Mouse (Mus musculus) CH12.LX (cell line): ENCODE results near the gene Krtap12-1. TPM values are rescaled to one million over a fixed set of nuclear protein-coding genes. Genes with fewer than 3 reads are reported as not detected.
A peak's percentile ranks its signal among the peaks of the same experiment; 100 is the strongest.

Experiments
- DNase-seq: peaks from one replicate; pipeline ENCODE4 v3.0.0-alpha.2; 2013; ENCODE audit errors: extremely low read depth
- H3K27ac ChIP-seq: 2 replicates; pipeline ENCODE4 v1.5.1; 2012; ENCODE audit warnings: low read depth, mild to moderate bottlenecking, control low read depth, moderate library complexity; ENCODE audit not compliant: insufficient read depth
- H3K27me3 ChIP-seq: replicated peaks from 2 replicates; pipeline ENCODE3; 2012; ENCODE audit warnings: inconsistent platforms
- H3K36me3 ChIP-seq, 2 experiments: replicated peaks in 1 of 2; 2 replicates each; pipeline versions ENCODE3 to v1.6.1; 2012; ENCODE audit warnings: inconsistent platforms in 1 of 2, low read length in 1 of 2, mild to moderate bottlenecking in 1 of 2, mixed read lengths in 1 of 2, moderate library complexity in 1 of 2; ENCODE audit not compliant: control insufficient read depth in 1 of 2, insufficient read depth in 1 of 2
- H3K4me1 ChIP-seq, 2 experiments: 2 replicates each; pipeline ENCODE4 v1.6.1; 2012; ENCODE audit warnings: inconsistent platforms in 1 of 2, moderate library complexity in 1 of 2; ENCODE audit not compliant: insufficient read depth in 2 of 2, control insufficient read depth in 1 of 2
- H3K4me2 ChIP-seq: 2 replicates; pipeline ENCODE4 v1.6.1; 2012; ENCODE audit warnings: low read depth, mild to moderate bottlenecking, control low read depth; ENCODE audit not compliant: poor library complexity, insufficient read depth, severe bottlenecking
- H3K4me3 ChIP-seq, 3 experiments: fragments of 150-350 bp in 1 of 3; sonication (generic) in 1 of 3; replicated peaks in 1 of 3; 2 replicates each; pipeline versions ENCODE3 to v1.5.1; 2011 to 2012; ENCODE audit warnings: low read depth in 2 of 3, low read length in 2 of 3, mild to moderate bottlenecking in 2 of 3, moderate library complexity in 2 of 3, control low read depth in 1 of 3, improper control_type of control experiment in 1 of 3, inconsistent platforms in 1 of 3, mixed read lengths in 1 of 3; ENCODE audit not compliant: poor library complexity in 1 of 3
- H3K79me2 ChIP-seq: replicated peaks from 2 replicates; pipeline ENCODE4 v1.6.1; 2012; ENCODE audit warnings: mild to moderate bottlenecking, moderate library complexity; ENCODE audit not compliant: control insufficient read depth, poor library complexity, insufficient read depth, severe bottlenecking; ENCODE audit errors: extremely low read depth
- H3K9ac ChIP-seq: 2 replicates; pipeline ENCODE4 v1.6.1; 2012; ENCODE audit warnings: low read depth, mild to moderate bottlenecking, control low read depth, moderate library complexity; ENCODE audit not compliant: insufficient read depth
- H3K9me3 ChIP-seq: replicated peaks from 2 replicates; pipeline ENCODE3; 2012; ENCODE audit warnings: low read length, inconsistent platforms, mixed read lengths
- BHLHE40 ChIP-seq: IDR thresholded peaks from 2 replicates; pipeline ENCODE4 v1.6.1; 2011; ENCODE audit warnings: mild to moderate bottlenecking, low read depth, low read length, improper control_type of control experiment
- CHD1 ChIP-seq: IDR thresholded peaks from 2 replicates; pipeline ENCODE4 v1.6.1; 2012; ENCODE audit warnings: low read depth, low read length, improper control_type of control experiment, inconsistent platforms
- CHD2 ChIP-seq: IDR thresholded peaks from 2 replicates; pipeline ENCODE4 v1.6.1; 2011; ENCODE audit warnings: low read length, improper control_type of control experiment
- E2F4 ChIP-seq: IDR thresholded peaks from 2 replicates; pipeline ENCODE4 v1.6.1; 2011; ENCODE audit warnings: low read depth, low read length, improper control_type of control experiment; ENCODE audit not compliant: insufficient replicate concordance
- ETS1 ChIP-seq: conservative IDR thresholded peaks from 2 replicates; pipeline ENCODE4 v1.6.1; 2012; ENCODE audit warnings: low read depth, mild to moderate bottlenecking, inconsistent platforms, low read length, improper control_type of control experiment, moderate library complexity
- GABPA ChIP-seq: IDR thresholded peaks from 2 replicates; pipeline ENCODE4 v1.6.1; 2012; ENCODE audit warnings: low read depth, low read length, improper control_type of control experiment, inconsistent platforms; ENCODE audit not compliant: insufficient replicate concordance
- IRF4 ChIP-seq: IDR thresholded peaks from 2 replicates; pipeline ENCODE4 v1.6.1; 2014; ENCODE audit warnings: low read depth, mild to moderate bottlenecking, inconsistent platforms, low read length, improper control_type of control experiment
- MAX ChIP-seq: IDR thresholded peaks from 2 replicates; pipeline ENCODE4 v1.6.1; 2011; ENCODE audit warnings: low read length, improper control_type of control experiment
- MAZ ChIP-seq: IDR thresholded peaks from 2 replicates; pipeline ENCODE4 v1.6.1; 2012; ENCODE audit warnings: low read depth, mild to moderate bottlenecking, inconsistent platforms, low read length, improper control_type of control experiment, moderate library complexity
- MEF2A ChIP-seq: IDR thresholded peaks from 2 replicates; pipeline ENCODE4 v1.6.1; 2014; ENCODE audit warnings: low read depth, mild to moderate bottlenecking, inconsistent platforms, low read length, improper control_type of control experiment, borderline replicate concordance
- MXI1 ChIP-seq: IDR thresholded peaks from 2 replicates; pipeline ENCODE4 v1.6.1; 2011; ENCODE audit warnings: mild to moderate bottlenecking, low read depth, low read length, improper control_type of control experiment
- MYC ChIP-seq: IDR thresholded peaks from 2 replicates; pipeline ENCODE4 v1.6.1; 2011; ENCODE audit warnings: low read depth, mild to moderate bottlenecking, improper control_type of control experiment, low read length
- NRF1 ChIP-seq: IDR thresholded peaks from 2 replicates; pipeline ENCODE4 v1.6.1; 2014; ENCODE audit warnings: low read depth, mild to moderate bottlenecking, inconsistent platforms, low read length, improper control_type of control experiment, moderate library complexity
- PAX5 ChIP-seq: IDR thresholded peaks from 2 replicates; pipeline ENCODE4 v1.6.1; 2012; ENCODE audit warnings: low read length, inconsistent platforms, mixed read lengths
- SIN3A ChIP-seq: IDR thresholded peaks from 2 replicates; pipeline ENCODE4 v1.6.1; 2012; ENCODE audit warnings: low read length, improper control_type of control experiment, inconsistent platforms
- TBP ChIP-seq: conservative IDR thresholded peaks from 2 replicates; pipeline ENCODE4 v1.6.1; 2011; ENCODE audit warnings: low read depth, low read length, improper control_type of control experiment
- TCF12 ChIP-seq: IDR thresholded peaks from 2 replicates; pipeline ENCODE4 v1.6.1; 2014; ENCODE audit warnings: low read depth, mild to moderate bottlenecking, inconsistent platforms, low read length, improper control_type of control experiment
- UBTF ChIP-seq: IDR thresholded peaks from 2 replicates; pipeline ENCODE4 v1.6.1; 2012; ENCODE audit warnings: low read depth, mild to moderate bottlenecking, inconsistent platforms, low read length, improper control_type of control experiment, moderate library complexity
- ZKSCAN1 ChIP-seq: IDR thresholded peaks from 2 replicates; pipeline ENCODE4 v1.6.1; 2012; ENCODE audit warnings: low read depth, inconsistent platforms, low read length, improper control_type of control experiment, borderline replicate concordance
- ZNF384 ChIP-seq: IDR thresholded peaks from 2 replicates; pipeline ENCODE4 v1.6.1; 2012; ENCODE audit warnings: low read depth, low read length, improper control_type of control experiment, inconsistent platforms
- dilution Hi-C: fragments of 300-500 bp; cut with MboI; formaldehyde crosslinking; loops from 2 replicates; pipeline ENCODE4 v1.14.3; 2020; ENCODE audit warnings: low sequenced_read_pairs; ENCODE audit not compliant: extremely low pct_unique_long_range_greater_than_20kb, extremely low pct_ligation_motif_present
- in situ Hi-C: fragments of 300-500 bp; cut with MboI; formaldehyde crosslinking; loops from 3 replicates; pipeline ENCODE4 v1.14.3; 2019; ENCODE audit warnings: low sequenced_read_pairs, low pct_ligation_motif_present, low pct_unique_long_range_greater_than_20kb, mixed read lengths
- polyA plus RNA-seq: library from polyadenylated mRNA; unstranded; fragments of >175 nt; gene quantifications from 2 replicates; pipeline ENCODE4 v1.2.1, GENCODE M21; 2012; ENCODE audit warnings: low read depth; ENCODE audit not compliant: insufficient read length
- total RNA-seq, 2 experiments: library from RNA; depleted of rRNA; stranded (reverse); fragments of 300-350 nt in 1 of 2; fragments of >200 nt in 1 of 2; gene quantifications; 2 replicates each; pipeline ENCODE4 v1.2.3; 2012 to 2014

The Krtap12-1 gene
- total and polyA plus RNA-seq, 3 experiments: not detected

GRCm38 (mm10) chr10:77677562-77677961 lies 42.8 kb upstream of the Krtap12-1 start:
- dilution Hi-C loops: no loop called here
- peaks cover 27 to 56% of the 10 kb centered on the region in 2 experiments for H3K4me1 ChIP-seq
- H3K9me3 ChIP-seq: no peaks in the 10 kb centered on the region
- peaks cover 32% of the 10 kb centered on the region for H3K27me3 ChIP-seq
- H3K27ac ChIP-seq: no peak overlapping the region
- no peak for DNase-seq
- peak overlapping the region in 1 of 3 experiments; percentile 35 for H3K4me3 ChIP-seq
- no peaks in the 10 kb centered on the region for H3K36me3 ChIP-seq
- TF ChIP-seq MXI1 (no peak), ZKSCAN1 (no peak), ZNF384 (no peak), CHD1 (no peak), PAX5 (no peak), GABPA (no peak), TBP (no peak), MAX (no peak), MAZ (no peak), ETS1 (no peak), MEF2A (0 out of 2 replicates have a peak, but pooled peaks have one; percentile 22), NRF1 (peak; percentile 34; the same call in 1 of the 2 replicates), IRF4 (0 out of 2 replicates have a peak, but pooled peaks have one; percentile 15), MYC (no peak), E2F4 (0 out of 2 replicates have a peak, but pooled peaks have one; percentile 22), TCF12 (peak; percentile 41; the same call in 1 of the 2 replicates), BHLHE40 (peak; percentile 34; the same call in 1 of the 2 replicates), UBTF (peak; percentile 91), CHD2 (no peak)
- H3K4me2 ChIP-seq: peak overlapping the region; percentile 72
- no peaks in the 10 kb centered on the region for H3K79me2 ChIP-seq
- in situ Hi-C loops: no loop called here
- no peak overlapping the region for H3K9ac ChIP-seq

DNA sequence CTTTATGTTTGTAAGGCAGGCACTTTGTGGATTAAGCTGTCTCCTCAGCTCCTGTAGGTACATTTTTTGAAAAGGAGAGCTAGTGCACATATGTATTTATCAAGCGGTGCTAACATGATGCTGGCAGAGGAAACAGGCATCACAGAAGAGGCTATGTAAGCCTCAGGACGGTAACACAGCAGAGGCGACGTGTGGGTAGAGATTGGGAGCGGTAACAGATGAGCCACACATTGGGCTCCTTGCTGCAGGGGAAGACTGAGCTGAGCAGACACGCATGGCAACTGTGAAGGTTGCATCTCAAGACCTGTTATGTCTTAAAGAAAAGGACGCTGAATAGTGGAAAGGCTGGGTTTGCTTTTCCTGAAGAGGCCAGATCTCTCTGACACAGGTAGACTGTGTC lies 37.4 kb upstream of the Krtap12-1 start:
- in situ Hi-C loops: no loop called here
- TF ChIP-seq SIN3A (no peak), GABPA (no peak), TBP (no peak)
- TF ChIP-seq, all 38 proteins: peak for 0
- no peak overlapping the region for H3K4me3 ChIP-seq
- dilution Hi-C loops: no loop called here
- H3K79me2 ChIP-seq: no peaks in the 10 kb centered on the region
- H3K36me3 ChIP-seq: no peaks in the 10 kb centered on the region
- no peak overlapping the region for H3K27ac ChIP-seq
- DNase-seq: no peak
- no peak overlapping the region for H3K9ac ChIP-seq
- H3K9me3 ChIP-seq: no peaks in the 10 kb centered on the region
- peaks cover 2 to 32% of the 10 kb centered on the region in 2 experiments for H3K4me1 ChIP-seq
- no peak overlapping the region for H3K4me2 ChIP-seq
- peaks cover 30% of the 10 kb centered on the region for H3K27me3 ChIP-seq
